Mouse (Mus musculus) naive thymus-derived CD4-positive, alpha-beta T cell, adult 2 months (primary cell): ENCODE results near the gene Spag4.
A peak's percentile ranks its signal among the peaks of the same experiment; 100 is the strongest.

Experiments
- DNase-seq: peaks from one replicate; pipeline ENCODE4 v3.0.0-alpha.2; 2011; ENCODE audit warnings: low read depth

Gene Spag4

DNA sequence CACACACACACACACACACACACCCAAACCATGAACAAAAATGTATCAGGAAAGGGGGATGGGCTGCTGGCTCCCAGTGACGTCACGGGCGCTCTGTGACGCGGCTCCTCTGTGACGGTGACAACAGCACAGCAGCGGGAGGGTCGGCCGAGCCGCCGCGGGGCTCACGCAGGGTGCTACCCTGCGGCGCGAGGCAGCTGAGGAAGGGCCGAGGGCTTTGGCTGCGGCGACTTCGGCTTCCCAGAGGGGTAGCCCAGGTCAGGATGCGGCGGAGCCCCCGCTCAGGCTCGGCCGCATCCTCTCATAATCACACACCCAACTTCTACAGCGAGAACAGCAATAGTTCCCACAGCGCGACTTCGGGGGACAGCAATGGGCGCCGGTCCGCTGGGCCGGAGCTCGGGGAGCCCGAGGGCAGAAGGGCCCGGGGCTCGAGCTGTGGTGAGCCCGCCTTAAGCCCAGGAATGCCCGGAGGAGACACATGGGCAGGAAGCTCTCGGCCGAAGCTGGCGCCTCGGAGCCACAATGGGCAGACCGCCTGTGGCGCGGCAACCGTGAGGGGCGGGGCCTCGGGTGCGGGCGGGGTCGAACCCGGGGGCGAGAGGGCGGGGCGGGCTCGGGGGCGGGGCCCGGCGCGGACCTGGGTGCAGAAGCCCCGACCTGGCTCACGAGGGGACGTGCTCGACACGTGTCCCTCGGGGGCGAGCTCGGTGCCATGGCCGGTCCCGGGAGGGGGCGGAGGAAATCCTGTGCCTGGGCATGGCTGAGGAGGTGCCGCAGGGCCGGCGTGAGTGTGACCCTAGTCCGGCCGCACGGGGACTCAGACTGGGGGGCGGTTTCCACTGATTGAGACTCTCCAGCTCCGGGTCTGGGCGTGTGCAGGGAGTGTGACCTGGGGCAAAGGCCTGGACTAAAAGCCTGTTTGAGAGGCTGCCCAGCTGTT is at the start of gene Spag4:
Gene Spag4, plus strand, starts transcription at position 77 of the 943 bp plus-strand sequence.
- peak; percentile 86 for DNase-seq

GRCm38 (mm10) chr2:156018106-156018505 is 46.9 kb upstream of the Spag4 start:
- no peak for DNase-seq

DNA sequence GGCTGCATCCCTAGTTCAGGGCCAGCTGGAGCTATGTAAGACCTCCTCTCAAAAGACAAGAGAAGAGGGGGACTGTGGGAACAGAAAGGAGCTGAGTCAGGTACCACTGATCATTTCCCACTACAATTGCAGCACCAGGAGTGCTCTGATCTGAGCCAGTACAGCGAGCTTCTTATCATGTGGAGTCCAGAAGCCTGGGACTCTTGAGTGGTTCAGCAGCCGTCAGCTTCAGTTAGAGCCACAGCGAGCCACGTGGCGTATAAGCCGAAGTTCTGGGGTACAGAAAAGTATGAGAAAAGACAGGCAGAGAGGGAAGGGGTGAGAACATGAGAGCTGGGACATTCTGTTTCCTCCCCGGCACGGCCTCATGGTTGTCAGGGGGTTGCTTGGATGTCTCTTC is 43.8 kb upstream of the Spag4 start:
- DNase-seq: no peak

GRCm38 (mm10) chr2:156021765-156022164 is 43.2 kb upstream of the Spag4 start:
- no peak for DNase-seq

DNA sequence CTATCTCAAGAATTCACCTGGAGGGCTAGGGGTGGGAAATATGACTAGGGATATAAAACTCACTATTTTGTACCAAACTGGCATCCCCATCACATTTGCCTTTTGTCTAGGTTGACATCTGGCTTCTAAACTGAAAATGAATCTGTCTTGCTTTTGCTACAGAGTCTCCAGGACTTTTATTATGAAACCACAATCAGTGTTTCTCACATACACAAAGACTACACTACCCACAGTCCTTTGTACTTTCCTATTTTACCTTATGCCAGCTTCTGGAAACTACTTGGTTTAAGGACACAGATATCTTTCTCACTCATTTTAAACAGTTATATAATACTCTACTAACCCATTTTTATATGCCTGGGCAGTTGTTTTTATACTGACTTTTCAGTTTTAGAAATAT is 39.5 kb upstream of the Spag4 start:
- DNase-seq: no peak

DNA sequence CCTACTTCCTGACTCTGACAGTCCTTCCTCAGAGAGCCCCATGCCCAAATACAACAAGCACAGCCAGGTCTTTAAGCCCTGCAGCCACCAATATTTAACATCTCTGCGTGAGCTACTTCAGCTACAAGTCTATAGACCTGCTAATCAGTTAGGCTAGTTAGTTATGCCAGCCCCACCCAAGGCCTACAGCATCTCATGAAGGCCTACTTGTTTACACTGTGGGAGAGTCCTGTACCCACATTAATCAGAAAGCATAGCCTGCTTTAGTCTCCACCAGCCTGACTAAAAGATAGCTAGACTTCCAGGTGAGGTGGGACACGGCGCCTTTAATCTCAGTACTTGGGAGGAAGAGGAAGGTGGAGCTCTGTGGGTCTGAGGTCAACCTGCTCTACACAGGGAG is 25.6 kb upstream of the Spag4 start:
- no peak for DNase-seq

DNA sequence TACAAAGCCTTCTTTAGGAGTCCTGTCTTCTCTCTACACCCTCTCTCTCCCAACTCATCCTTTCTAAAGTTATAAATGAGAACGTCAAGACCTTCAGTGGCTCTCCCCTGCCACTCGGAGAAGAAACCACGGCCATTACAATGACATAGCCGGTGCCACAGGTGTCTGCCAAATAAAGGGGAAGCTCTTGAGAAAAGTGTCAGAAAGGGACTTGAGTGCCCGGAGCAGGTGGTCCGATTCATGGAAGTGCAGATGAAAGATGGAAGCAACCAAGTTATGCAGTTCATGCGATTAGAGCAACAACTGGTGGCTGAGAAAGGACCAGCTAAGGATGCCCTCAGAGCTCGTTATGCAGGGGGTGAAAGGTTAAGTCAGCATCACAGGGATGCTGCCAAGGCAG is 22.1 kb upstream of the Spag4 start:
- DNase-seq: no peak

GRCm38 (mm10) chr2:156047929-156048328 is 17.0 kb upstream of the Spag4 start:
- DNase-seq: peak; percentile 30

GRCm38 (mm10) chr2:156052816-156053215 is 12.2 kb upstream of the Spag4 start, which contains the start of gene Fer1l4:
Gene Fer1l4 (minus strand): TSS chr2:156052947.
- DNase-seq: no peak

GRCm38 (mm10) chr2:156066126-156066525 is 1.2 kb downstream of the Spag4 start:
- no peak for DNase-seq

GRCm38 (mm10) chr2:156067916-156068315 is 2.9 kb downstream of the Spag4 start:
- DNase-seq: no peak

GRCm38 (mm10) chr2:156071236-156071635 is 6.3 kb downstream of the Spag4 start:
- no peak for DNase-seq

GRCm38 (mm10) chr2:156073725-156074124 is 8.8 kb downstream of the Spag4 start:
- no peak for DNase-seq

DNA sequence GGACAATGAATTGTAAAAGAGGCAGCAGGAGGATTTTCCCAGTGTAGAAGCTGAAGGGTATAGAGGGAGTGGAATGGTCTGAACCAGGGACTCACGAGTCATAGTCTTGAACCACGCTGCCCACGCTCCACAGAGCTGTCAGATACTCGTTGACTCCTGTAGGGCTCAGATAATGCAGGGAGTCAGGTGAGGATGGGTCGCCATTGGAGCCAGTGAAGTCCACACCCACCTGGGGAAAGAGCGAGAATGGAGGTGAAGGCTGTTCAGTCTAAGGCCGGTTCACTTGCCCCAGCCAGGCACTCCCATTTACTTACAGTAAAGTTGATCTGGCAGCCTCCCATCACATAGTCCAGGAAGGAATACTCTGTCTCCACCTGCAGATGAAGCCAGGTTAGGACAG is 12.5 kb downstream of the Spag4 start:
- no peak for DNase-seq

DNA sequence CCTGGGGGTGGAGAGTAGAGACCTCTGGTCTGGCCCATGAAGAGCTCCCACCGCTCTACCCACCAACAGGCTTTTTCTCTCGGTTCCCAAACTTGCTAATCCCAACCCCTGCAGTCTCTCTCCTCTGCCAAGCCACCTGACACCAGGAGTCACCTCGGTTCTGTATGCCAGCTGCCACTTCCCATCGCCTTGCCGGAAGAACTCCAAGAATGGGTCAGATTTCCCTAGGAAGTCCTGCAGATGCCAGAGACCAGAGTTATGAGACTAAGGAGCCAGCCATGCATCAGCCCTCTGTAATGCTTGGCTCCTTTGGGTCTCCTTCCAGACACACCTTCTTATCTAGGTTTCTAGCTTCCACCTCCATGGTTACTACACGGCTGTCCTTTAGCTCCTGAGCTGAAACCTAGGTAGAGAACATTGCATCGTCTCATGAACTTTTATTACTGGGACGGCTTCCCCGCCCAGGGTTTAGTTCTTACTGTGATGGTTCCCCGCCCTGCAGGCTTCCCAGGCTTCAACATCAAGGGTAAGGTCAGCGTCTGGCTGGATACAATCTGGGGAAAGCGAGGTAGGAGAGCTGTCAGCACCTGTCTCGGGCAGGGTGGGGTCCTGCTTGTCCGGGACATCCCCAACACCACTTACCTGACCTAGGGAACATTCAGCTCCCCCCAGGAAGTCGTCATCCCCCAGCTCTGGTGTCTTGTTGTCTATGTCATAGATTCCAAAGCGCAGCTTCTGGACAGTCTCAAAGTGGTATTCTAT is 13.6 kb downstream of the Spag4 start:
- DNase-seq: no peak

DNA sequence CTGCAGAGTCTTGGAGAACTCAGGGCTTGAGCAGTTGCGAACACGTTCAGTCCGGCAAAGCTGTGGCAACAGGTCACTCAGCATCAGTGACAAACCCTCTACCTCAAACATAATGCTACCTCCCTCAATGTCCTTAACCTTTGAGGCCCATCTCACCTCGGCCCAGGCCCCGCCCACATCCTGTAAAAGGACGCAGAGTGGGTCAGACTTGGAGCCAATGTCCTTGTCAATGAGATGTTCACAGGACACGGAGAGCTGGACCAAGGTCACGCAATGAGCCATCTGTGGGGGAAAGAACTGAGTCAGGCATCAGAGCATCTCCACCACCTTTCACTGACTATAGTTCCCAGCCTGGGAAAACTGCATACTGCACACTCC is 14.2 kb downstream of the Spag4 start:
- DNase-seq: no peak

GRCm38 (mm10) chr2:156079674-156080073 is 14.7 kb downstream of the Spag4 start:
- DNase-seq: no peak

GRCm38 (mm10) chr2:156080391-156080790 is 15.4 kb downstream of the Spag4 start:
- DNase-seq: no peak

GRCm38 (mm10) chr2:156084541-156084940 is 19.6 kb downstream of the Spag4 start:
- DNase-seq: no peak

DNA sequence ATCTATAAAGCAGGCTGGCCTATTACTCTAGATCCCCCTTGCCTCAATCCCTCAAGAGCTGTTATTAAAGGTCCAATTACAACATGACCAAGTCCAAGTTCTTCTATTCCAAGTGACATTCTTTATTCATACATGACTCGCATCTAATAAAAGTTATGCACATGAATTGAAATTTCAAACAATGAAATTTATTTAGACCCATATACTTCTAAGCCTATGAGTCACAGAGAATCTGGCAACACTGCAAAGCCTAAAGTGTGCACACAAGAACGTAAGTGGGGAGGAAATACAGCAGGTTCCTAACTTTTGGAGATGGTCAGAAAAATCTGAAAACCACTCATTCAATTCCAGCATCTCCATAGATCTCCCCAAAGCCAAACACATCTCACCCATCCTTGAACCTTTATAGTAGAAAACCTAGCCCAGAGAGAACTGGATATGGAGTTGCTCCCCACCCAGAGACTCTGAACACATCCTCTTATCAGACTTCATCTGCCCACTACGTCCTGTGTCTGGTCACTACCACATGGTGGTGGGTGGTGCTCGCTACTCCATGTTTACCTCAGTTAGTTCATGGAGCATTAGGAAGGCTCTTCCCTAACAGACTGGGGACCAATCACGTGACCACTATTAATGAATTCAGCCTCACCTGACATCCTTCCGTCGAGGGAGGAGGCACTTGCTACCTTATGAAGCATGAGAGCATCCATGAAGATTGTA is 22.6 kb downstream of the Spag4 start:
- DNase-seq: no peak

GRCm38 (mm10) chr2:156089799-156090198 is 24.8 kb downstream of the Spag4 start:
- no peak for DNase-seq

DNA sequence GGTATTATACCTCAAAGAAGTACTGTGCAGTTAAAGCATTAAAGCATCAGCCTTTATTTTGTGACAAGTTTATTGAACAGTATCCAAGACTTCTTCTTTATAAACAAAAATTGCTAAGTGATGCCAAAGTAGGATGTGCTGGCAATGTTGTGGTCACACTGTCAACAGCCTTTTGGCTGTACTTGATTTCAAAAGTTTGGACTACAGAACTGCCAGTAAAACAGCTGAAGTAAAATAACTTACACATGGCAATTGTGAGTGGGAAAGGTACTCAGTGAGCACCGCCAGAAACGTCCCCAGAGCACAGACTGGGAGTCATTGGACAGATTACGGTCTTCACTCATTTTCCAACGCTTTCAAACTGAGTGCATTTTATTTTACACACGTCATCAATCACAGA is 27.0 kb downstream of the Spag4 start:
- DNase-seq: no peak
